Mouse (Mus musculus): ENCODE results near the gene Slx1b. TPM values are rescaled to one million over a fixed set of nuclear protein-coding genes. Genes with fewer than 3 reads are reported as not detected.

The Slx1b gene
- polyA plus RNA-seq, 1 experiment from 2014 or later, result 10.3 TPM

GRCm38 (mm10) chr7:126670152-126670551 is 25.4 kb downstream of the Slx1b start:
- Histone ChIP-seq H3K9me3 (ENCODE audit: control insufficient read depth, low read length) (no peaks in the 10 kb centered on the region), H3K4me2 (no peak overlapping the region), H3K27ac (ENCODE audit: low read depth, low read length) (no peak overlapping the region), H3K4me1 (ENCODE audit: control insufficient read depth, insufficient read depth, low read length) (no peaks in the 10 kb centered on the region), H3K9ac (ENCODE audit: low read length) (no peak overlapping the region), H3K27me3 (ENCODE audit: control insufficient read depth, insufficient read depth, low read length) (no peaks in the 10 kb centered on the region), H3K36me3 (ENCODE audit: control insufficient read depth, insufficient read depth, low read length) (0 out of 2 replicates have a peak, but pooled peaks cover 3% of the 10 kb centered on the region), H3K4me3 (ENCODE audit: low read depth, low read length) (no peak overlapping the region)
- DNase-seq (ENCODE audit: low spot score, missing footprints), result no peak
- no peak for ATAC-seq (ENCODE audit: low FRiP score)
- WGBS, result 96% methylated on average over 3 of the region's 3 CpGs

DNA sequence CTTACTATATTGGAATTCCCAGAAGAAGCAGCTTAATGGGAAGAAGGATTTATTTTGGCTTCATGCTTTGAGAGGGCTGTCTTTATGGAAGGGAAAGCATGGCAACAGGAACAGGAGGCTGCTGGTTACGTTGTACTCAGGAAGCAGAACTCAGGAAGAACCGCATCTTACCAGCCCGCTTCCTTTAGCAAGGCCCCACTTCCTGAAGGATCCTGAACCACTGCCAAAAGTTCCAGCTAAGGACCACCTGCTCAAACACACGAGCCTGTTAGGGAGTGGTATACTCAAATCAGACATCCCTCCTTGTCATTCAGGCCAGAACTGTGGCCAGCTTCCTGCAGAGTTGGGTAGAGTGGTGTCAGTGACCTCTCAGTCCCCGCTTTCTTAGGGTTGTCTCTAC is 27.1 kb downstream of the Slx1b start:
- Histone ChIP-seq H3K9ac (ENCODE audit: low read length) (no peak overlapping the region), H3K4me2 (no peak overlapping the region), H3K4me1 (ENCODE audit: control insufficient read depth, insufficient read depth, low read length) (no peaks in the 10 kb centered on the region), H3K27me3 (ENCODE audit: control insufficient read depth, insufficient read depth, low read length) (no peaks in the 10 kb centered on the region), H3K4me3 (ENCODE audit: low read depth, low read length) (no peak overlapping the region), H3K9me3 (ENCODE audit: control insufficient read depth, low read length) (no peaks in the 10 kb centered on the region), H3K27ac (ENCODE audit: low read depth, low read length) (no peak overlapping the region), H3K36me3 (ENCODE audit: control insufficient read depth, insufficient read depth, low read length) (peaks cover 6% of the 10 kb centered on the region; the same call in 1 of the 2 replicates)
- no peak for DNase-seq (ENCODE audit: low spot score, missing footprints)
- WGBS, result 86% methylated on average over 5 of the region's 5 CpGs
- ATAC-seq (ENCODE audit: low FRiP score), result no peak

GRCm38 (mm10) chr7:126667495-126668090 is 28.0 kb downstream of the Slx1b start:
- H3K36me3 ChIP-seq (ENCODE audit: control insufficient read depth, insufficient read depth, low read length), result peaks cover 3% of the 10 kb centered on the region; the same call in 1 of the 2 replicates
- no peak for ATAC-seq (ENCODE audit: low FRiP score)

GRCm38 (mm10) chr7:126665269-126665668 is 30.3 kb downstream of the Slx1b start:
- ATAC-seq (ENCODE audit: low FRiP score), result no peak
- no peaks in the 10 kb centered on the region for H3K27me3 ChIP-seq (ENCODE audit: control insufficient read depth, insufficient read depth, low read length)
- H3K4me2 ChIP-seq, result no peak overlapping the region
- no peak overlapping the region for H3K4me3 ChIP-seq (ENCODE audit: low read depth, low read length)
- no peak overlapping the region for H3K9ac ChIP-seq (ENCODE audit: low read length)
- no peak overlapping the region for H3K27ac ChIP-seq (ENCODE audit: low read depth, low read length)
- H3K4me1 ChIP-seq (ENCODE audit: control insufficient read depth, insufficient read depth, low read length), result no peaks in the 10 kb centered on the region
- no peak for DNase-seq (ENCODE audit: low spot score, missing footprints)
- WGBS, result 96% methylated on average over 3 of the region's 3 CpGs
- H3K9me3 ChIP-seq (ENCODE audit: control insufficient read depth, low read length), result no peaks in the 10 kb centered on the region
- peaks cover 3% of the 10 kb centered on the region; the same call in 1 of the 2 replicates for H3K36me3 ChIP-seq (ENCODE audit: control insufficient read depth, insufficient read depth, low read length)

More at GRCm38 (mm10) chr7:126667495-126668090, 28.0 kb downstream of the Slx1b start:
- no peak overlapping the region for H3K4me2 ChIP-seq
- DNase-seq (ENCODE audit: low spot score, missing footprints), result no peak
- H3K4me1 ChIP-seq (ENCODE audit: control insufficient read depth, insufficient read depth, low read length), result no peaks in the 10 kb centered on the region
- no peaks in the 10 kb centered on the region for H3K27me3 ChIP-seq (ENCODE audit: control insufficient read depth, insufficient read depth, low read length)
- no peak overlapping the region for H3K27ac ChIP-seq (ENCODE audit: low read depth, low read length)
- H3K9me3 ChIP-seq (ENCODE audit: control insufficient read depth, low read length), result no peaks in the 10 kb centered on the region
- 88% methylated on average over 9 of the region's 9 CpGs for WGBS
- no peak overlapping the region for H3K4me3 ChIP-seq (ENCODE audit: low read depth, low read length)
- H3K9ac ChIP-seq (ENCODE audit: low read length), result no peak overlapping the region

- ATAC-seq (ENCODE audit: low FRiP score) (no peak), DNase-seq (ENCODE audit: low spot score, missing footprints) (no peak)
- Histone ChIP-seq H3K4me2 (no peak overlapping the region), H3K4me3 (ENCODE audit: low read depth, low read length) (no peak overlapping the region), H3K27me3 (ENCODE audit: control insufficient read depth, insufficient read depth, low read length) (no peaks in the 10 kb centered on the region), H3K36me3 (ENCODE audit: control insufficient read depth, insufficient read depth, low read length) (peaks cover 3% of the 10 kb centered on the region; the same call in 1 of the 2 replicates), H3K4me1 (ENCODE audit: control insufficient read depth, insufficient read depth, low read length) (no peaks in the 10 kb centered on the region), H3K27ac (ENCODE audit: low read depth, low read length) (no peak overlapping the region), H3K9me3 (ENCODE audit: control insufficient read depth, low read length) (no peaks in the 10 kb centered on the region), H3K9ac (ENCODE audit: low read length) (no peak overlapping the region)
- WGBS, result 82% methylated on average over 8 of the region's 8 CpGs
Observed at GRCm38 (mm10) chr7:126663646-126664045, 31.9 kb downstream of the Slx1b start.

GRCm38 (mm10) chr7:126659771-126660170 is 35.8 kb downstream of the Slx1b start:
- DNase-seq (ENCODE audit: low spot score, missing footprints), result no peak
- no peak for ATAC-seq (ENCODE audit: low FRiP score)
- H3K9me3 ChIP-seq (ENCODE audit: control insufficient read depth, low read length), result no peaks in the 10 kb centered on the region
- no peaks in the 10 kb centered on the region for H3K27me3 ChIP-seq (ENCODE audit: control insufficient read depth, insufficient read depth, low read length)
- 87% methylated on average over 3 of the region's 3 CpGs for WGBS
- H3K9ac ChIP-seq (ENCODE audit: low read length), result no peak overlapping the region
- H3K4me2 ChIP-seq, result no peak overlapping the region
- H3K4me1 ChIP-seq (ENCODE audit: control insufficient read depth, insufficient read depth, low read length), result no peaks in the 10 kb centered on the region
- peaks cover under 1% of the 10 kb centered on the region; the same call in 1 of the 2 replicates for H3K36me3 ChIP-seq (ENCODE audit: control insufficient read depth, insufficient read depth, low read length)
- no peak overlapping the region for H3K4me3 ChIP-seq (ENCODE audit: low read depth, low read length)
- no peak overlapping the region for H3K27ac ChIP-seq (ENCODE audit: low read depth, low read length)

- Histone ChIP-seq H3K27me3 (ENCODE audit: control insufficient read depth, insufficient read depth, low read length) (no peaks in the 10 kb centered on the region), H3K4me3 (ENCODE audit: low read depth, low read length) (no peak overlapping the region), H3K4me1 (ENCODE audit: control insufficient read depth, insufficient read depth, low read length) (no peaks in the 10 kb centered on the region), H3K9me3 (ENCODE audit: control insufficient read depth, low read length) (no peaks in the 10 kb centered on the region), H3K4me2 (no peak overlapping the region), H3K9ac (ENCODE audit: low read length) (no peak overlapping the region), H3K27ac (ENCODE audit: low read depth, low read length) (no peak overlapping the region), H3K36me3 (ENCODE audit: control insufficient read depth, insufficient read depth, low read length) (no peaks in the 10 kb centered on the region)
- DNase-seq (ENCODE audit: low spot score, missing footprints) (no peak), ATAC-seq (ENCODE audit: low FRiP score) (no peak)
- 97% methylated on average over 1 of the region's 1 CpGs for WGBS
Observed at GRCm38 (mm10) chr7:126657522-126657921, 38.1 kb downstream of the Slx1b start.

GRCm38 (mm10) chr7:126655695-126656094 is 39.9 kb downstream of the Slx1b start:
- Histone ChIP-seq H3K27ac (ENCODE audit: low read depth, low read length) (no peak overlapping the region), H3K9ac (ENCODE audit: low read length) (no peak overlapping the region), H3K9me3 (ENCODE audit: control insufficient read depth, low read length) (no peaks in the 10 kb centered on the region), H3K4me3 (ENCODE audit: low read depth, low read length) (no peak overlapping the region), H3K36me3 (ENCODE audit: control insufficient read depth, insufficient read depth, low read length) (no peaks in the 10 kb centered on the region), H3K4me2 (no peak overlapping the region), H3K27me3 (ENCODE audit: control insufficient read depth, insufficient read depth, low read length) (no peaks in the 10 kb centered on the region), H3K4me1 (ENCODE audit: control insufficient read depth, insufficient read depth, low read length) (no peaks in the 10 kb centered on the region)
- no peak for DNase-seq (ENCODE audit: low spot score, missing footprints)
- no peak for ATAC-seq (ENCODE audit: low FRiP score)
- 89% methylated on average over 3 of the region's 3 CpGs for WGBS

DNA sequence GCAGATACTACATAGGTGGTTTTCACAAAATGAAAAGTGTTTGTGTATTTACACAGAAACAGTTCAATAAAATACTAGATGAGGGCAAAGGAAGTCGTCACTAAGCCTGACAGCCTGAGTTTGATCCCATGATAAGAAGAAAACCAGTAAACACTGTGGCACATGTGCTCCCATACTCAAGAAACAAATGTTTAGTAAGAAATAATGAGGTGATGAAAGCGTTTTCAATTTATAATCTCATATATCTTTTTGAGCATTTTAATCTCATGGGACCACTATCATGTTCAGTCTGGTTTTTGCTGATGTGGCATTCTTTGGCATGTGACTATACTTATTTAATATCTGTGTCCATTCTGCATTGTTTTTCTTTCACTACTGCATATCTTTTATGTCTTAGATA is 41.6 kb downstream of the Slx1b start:
- ATAC-seq (ENCODE audit: low FRiP score), result no peak
- H3K4me3 ChIP-seq (ENCODE audit: low read depth, low read length), result no peak overlapping the region
- H3K27ac ChIP-seq (ENCODE audit: low read depth, low read length), result no peak overlapping the region
- H3K36me3 ChIP-seq (ENCODE audit: control insufficient read depth, insufficient read depth, low read length), result no peaks in the 10 kb centered on the region
- H3K9me3 ChIP-seq (ENCODE audit: control insufficient read depth, low read length), result no peaks in the 10 kb centered on the region
- no peak for DNase-seq (ENCODE audit: low spot score, missing footprints)
- WGBS, result 90% methylated on average over 2 of the region's 2 CpGs
- H3K27me3 ChIP-seq (ENCODE audit: control insufficient read depth, insufficient read depth, low read length), result no peaks in the 10 kb centered on the region
- no peak overlapping the region for H3K9ac ChIP-seq (ENCODE audit: low read length)
- H3K4me1 ChIP-seq (ENCODE audit: control insufficient read depth, insufficient read depth, low read length), result peaks cover 3% of the 10 kb centered on the region; the same call in 1 of the 2 replicates
- H3K4me2 ChIP-seq, result no peak overlapping the region
